Mouse (Mus musculus) neural tube, embryonic 14.5 days (tissue): ENCODE results near the gene Xpnpep1. TPM values are rescaled to one million over a fixed set of nuclear protein-coding genes. Genes with fewer than 3 reads are reported as not detected.

Source experiments
- ATAC-seq: fragments of 200-750 bp; cut with Nextera tagmentation; 2 replicates; pipeline ENCODE4 v1.8.0; 2017; ENCODE audit warnings: low read depth, mild to moderate bottlenecking, moderate TSS enrichment, moderate library complexity
- H3K27ac ChIP-seq: fragments of 300-500 bp; sonication (generic); 2 replicates; pipeline ENCODE4 v1.5.1; 2014; ENCODE audit warnings: low read depth, mild to moderate bottlenecking, control low read depth, low read length, moderate library complexity, mixed read lengths
- H3K27me3 ChIP-seq: fragments of 300-500 bp; sonication (generic); 2 replicates; pipeline ENCODE4 v1.6.1; 2014; ENCODE audit warnings: low read length; ENCODE audit not compliant: control insufficient read depth, insufficient read depth
- H3K36me3 ChIP-seq: fragments of 300-500 bp; sonication (generic); 2 replicates; pipeline ENCODE4 v1.6.1; 2014; ENCODE audit warnings: low read length, mixed read lengths; ENCODE audit not compliant: control insufficient read depth, insufficient read depth
- H3K4me1 ChIP-seq: fragments of 300-500 bp; sonication (generic); 2 replicates; pipeline ENCODE4 v1.6.1; 2014; ENCODE audit warnings: low read length; ENCODE audit not compliant: control insufficient read depth, insufficient read depth
- H3K4me2 ChIP-seq: fragments of 300-500 bp; sonication (generic); 2 replicates; pipeline ENCODE4 v1.6.1; 2014; ENCODE audit warnings: mild to moderate bottlenecking, low read depth, low read length, control low read depth
- H3K4me3 ChIP-seq: fragments of 300-500 bp; sonication (generic); 2 replicates; pipeline ENCODE4 v1.5.1; 2014; ENCODE audit warnings: low read depth, low read length, control low read depth, mixed read lengths
- H3K9ac ChIP-seq: fragments of 300-500 bp; sonication (generic); replicated peaks from 2 replicates; pipeline ENCODE4 v1.6.1; 2014; ENCODE audit warnings: low read depth, mild to moderate bottlenecking, control low read depth, low read length, mixed read lengths
- H3K9me3 ChIP-seq: fragments of 300-500 bp; sonication (generic); 2 replicates; pipeline ENCODE4 v1.6.1; 2016; ENCODE audit warnings: low read length; ENCODE audit not compliant: control insufficient read depth
- WGBS: fragments of 180-500 bp; shearing (Covaris S2); extraction: QIAGEN DNeasy Blood & Tissue Kit; methylation state at CpG from one replicate; pipeline ENCODE4 v1.1.7; 2014; 5-methylcytosine and 5-hydroxymethylcytosine counted together
- polyA plus RNA-seq: library from polyadenylated mRNA; unstranded; fragments of >200 nt; fragmentation: Nextera tagmentation; extraction: Ambion mirVana; gene quantifications from 2 replicates; pipeline ENCODE4 v1.2.1, GENCODE M21; 2014

Xpnpep1 gene
- polyA plus RNA-seq, 1 experiment from 2014 or later: 123 TPM

- H3K27ac ChIP-seq: no peak overlapping the region
- no peak overlapping the region for H3K9ac ChIP-seq
- no peak overlapping the region for H3K4me3 ChIP-seq
- H3K4me1 ChIP-seq: peaks cover 11% of the 10 kb centered on the region
- no peak for ATAC-seq
- no peaks in the 10 kb centered on the region for H3K9me3 ChIP-seq
- no peaks in the 10 kb centered on the region for H3K36me3 ChIP-seq
- H3K4me2 ChIP-seq: no peak overlapping the region
- H3K27me3 ChIP-seq: no peaks in the 10 kb centered on the region
- WGBS: 82% methylated on average over 4 of the region's 4 CpGs
Measured at GRCm38 (mm10) chr19:53041570-53041969, 1.6 kb upstream of the Xpnpep1 start.

- H3K36me3 ChIP-seq: no peaks in the 10 kb centered on the region
- no peak overlapping the region for H3K27ac ChIP-seq
- ATAC-seq: no peak
- no peak overlapping the region for H3K9ac ChIP-seq
- H3K4me1 ChIP-seq: peaks cover 11% of the 10 kb centered on the region
- no peaks in the 10 kb centered on the region for H3K27me3 ChIP-seq
- H3K4me2 ChIP-seq: no peak overlapping the region
- H3K9me3 ChIP-seq: no peaks in the 10 kb centered on the region
- H3K4me3 ChIP-seq: no peak overlapping the region
- WGBS: 78% methylated on average over 5 of the region's 5 CpGs
Measured at GRCm38 (mm10) chr19:53041133-53041510, 1.1 kb upstream of the Xpnpep1 start.

DNA sequence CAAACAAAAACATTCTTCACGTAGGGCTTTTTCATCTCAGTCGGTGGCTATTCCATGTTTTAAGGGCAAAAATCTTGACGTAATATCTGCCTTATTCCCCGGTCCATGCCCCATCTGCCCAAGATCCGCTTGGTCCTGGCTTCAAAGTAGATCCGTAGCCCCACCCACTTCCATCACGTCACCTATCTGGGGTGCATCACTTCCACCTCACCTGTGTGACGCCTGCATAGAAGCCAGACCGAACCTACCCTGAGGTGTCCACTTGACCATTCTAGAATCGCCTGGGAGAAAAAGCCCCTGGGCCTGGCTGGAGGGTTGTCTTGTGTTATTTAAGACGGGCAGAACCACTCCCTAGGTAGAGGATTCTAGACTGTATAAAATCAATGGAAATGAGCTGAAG is 924 bp downstream of the Xpnpep1 start:
- ATAC-seq: peak; percentile 44
- Histone ChIP-seq H3K4me3 (peak overlapping the region; percentile 93), H3K27ac (peak overlapping the region; percentile 87)

GRCm38 (mm10) chr19:53038435-53038938 is 1.5 kb downstream of the Xpnpep1 start:
- H3K4me3 ChIP-seq: peak overlapping the region; percentile 93
- H3K9ac ChIP-seq: peak overlapping the region; percentile 98
- ATAC-seq: peak; percentile 98
- WGBS: under 1% methylated on average over 39 of the region's 39 CpGs
- H3K4me2 ChIP-seq: peak overlapping the region; percentile 92
- H3K36me3 ChIP-seq: no peaks in the 10 kb centered on the region
- peak overlapping the region; percentile 87 for H3K27ac ChIP-seq
- no peaks in the 10 kb centered on the region for H3K9me3 ChIP-seq
- H3K4me1 ChIP-seq: peaks cover 11% of the 10 kb centered on the region
- H3K27me3 ChIP-seq: no peaks in the 10 kb centered on the region

More for the DNA sequence above, 924 bp downstream of the Xpnpep1 start:
- Histone ChIP-seq H3K27me3 (no peaks in the 10 kb centered on the region), H3K36me3 (no peaks in the 10 kb centered on the region), H3K9ac (peak overlapping the region; percentile 98; the same call in 1 of the 2 replicates), H3K9me3 (no peaks in the 10 kb centered on the region), H3K4me2 (peak overlapping the region; percentile 92), H3K4me1 (peaks cover 11% of the 10 kb centered on the region)
- 39% methylated on average over 11 of the region's 11 CpGs for WGBS

- Histone ChIP-seq H3K4me2 (peak overlapping the region; percentile 92), H3K27me3 (no peaks in the 10 kb centered on the region), H3K4me1 (peaks cover 11% of the 10 kb centered on the region), H3K9me3 (no peaks in the 10 kb centered on the region), H3K9ac (peak overlapping the region; percentile 98), H3K27ac (peak overlapping the region; percentile 87), H3K4me3 (peak overlapping the region; percentile 93), H3K36me3 (no peaks in the 10 kb centered on the region)
- 1% methylated on average over 28 of the region's 28 CpGs for WGBS
- ATAC-seq: peak; percentile 78
Measured at GRCm38 (mm10) chr19:53037925-53038419, 2.0 kb downstream of the Xpnpep1 start.

- H3K27me3 ChIP-seq: no peaks in the 10 kb centered on the region
- no peak overlapping the region for H3K4me2 ChIP-seq
- ATAC-seq: no peak
- 0 out of 2 replicates have a peak, but pooled peaks cover 5% of the 10 kb centered on the region for H3K36me3 ChIP-seq
- WGBS: 94% methylated on average over 10 of the region's 10 CpGs
- H3K9ac ChIP-seq: no peak overlapping the region
- peaks cover 11% of the 10 kb centered on the region for H3K4me1 ChIP-seq
- no peak overlapping the region for H3K27ac ChIP-seq
- H3K4me3 ChIP-seq: no peak overlapping the region
- no peaks in the 10 kb centered on the region for H3K9me3 ChIP-seq
Measured at GRCm38 (mm10) chr19:53033159-53033943, 6.7 kb downstream of the Xpnpep1 start.

DNA sequence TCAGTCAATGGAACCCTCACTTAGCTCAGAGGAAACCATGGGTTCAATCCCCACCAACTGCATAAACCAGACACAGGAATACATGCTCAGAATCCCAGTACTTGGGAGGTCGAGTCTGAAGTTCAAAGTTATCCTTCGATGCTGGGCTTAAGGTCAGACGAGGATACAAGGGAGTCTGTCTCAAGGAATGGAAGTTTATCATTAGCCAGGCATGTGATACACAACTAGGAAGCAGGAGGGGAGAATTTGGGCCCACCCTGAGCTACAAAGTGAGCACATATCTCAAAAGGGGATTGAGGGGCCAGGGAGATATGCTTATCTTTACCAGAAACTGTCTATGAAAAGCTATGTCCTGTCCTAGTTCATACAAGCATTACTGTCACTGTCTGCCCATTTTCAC is 7.4 kb downstream of the Xpnpep1 start:
- 0 out of 2 replicates have a peak, but pooled peaks cover 5% of the 10 kb centered on the region for H3K36me3 ChIP-seq
- H3K27ac ChIP-seq: no peak overlapping the region
- WGBS: 82% methylated on average over 3 of the region's 3 CpGs
- H3K4me2 ChIP-seq: no peak overlapping the region
- no peak overlapping the region for H3K4me3 ChIP-seq
- no peak for ATAC-seq
- H3K4me1 ChIP-seq: peaks cover 9% of the 10 kb centered on the region
- no peaks in the 10 kb centered on the region for H3K27me3 ChIP-seq
- H3K9me3 ChIP-seq: no peaks in the 10 kb centered on the region
- H3K9ac ChIP-seq: no peak overlapping the region

GRCm38 (mm10) chr19:53031957-53032371 is 8.1 kb downstream of the Xpnpep1 start:
- no peak for ATAC-seq
- Histone ChIP-seq H3K9me3 (no peaks in the 10 kb centered on the region), H3K4me3 (no peak overlapping the region), H3K27me3 (no peaks in the 10 kb centered on the region), H3K36me3 (0 out of 2 replicates have a peak, but pooled peaks cover 5% of the 10 kb centered on the region), H3K4me2 (no peak overlapping the region), H3K4me1 (peaks cover 2% of the 10 kb centered on the region), H3K27ac (no peak overlapping the region), H3K9ac (no peak overlapping the region)
- 82% methylated on average over 8 of the region's 8 CpGs for WGBS

DNA sequence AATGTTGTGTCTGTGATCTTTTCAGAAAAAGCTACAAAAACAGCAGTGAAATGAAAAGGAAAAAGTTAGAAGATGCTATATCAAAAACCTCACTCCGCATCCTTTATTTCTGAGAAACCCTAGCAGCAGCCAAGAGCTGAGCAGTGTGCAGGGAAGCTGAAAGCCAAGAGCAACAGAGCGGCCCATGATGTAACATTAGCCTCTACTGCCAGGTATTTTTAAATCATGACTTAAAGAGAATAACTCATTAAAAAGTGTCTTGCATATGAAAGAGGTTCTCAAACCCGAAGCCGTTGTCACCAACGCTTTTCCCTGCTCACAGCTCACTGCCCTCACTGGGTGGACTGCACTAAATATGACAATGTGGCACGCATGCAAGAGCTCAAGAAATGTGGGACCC is 9.7 kb downstream of the Xpnpep1 start:
- H3K4me2 ChIP-seq: no peak overlapping the region
- H3K9me3 ChIP-seq: no peaks in the 10 kb centered on the region
- H3K36me3 ChIP-seq: peaks cover 5% of the 10 kb centered on the region; the same call in 1 of the 2 replicates
- no peak overlapping the region for H3K4me3 ChIP-seq
- ATAC-seq: no peak
- H3K27me3 ChIP-seq: no peaks in the 10 kb centered on the region
- H3K27ac ChIP-seq: no peak overlapping the region
- no peak overlapping the region for H3K9ac ChIP-seq
- WGBS: 97% methylated on average over 6 of the region's 6 CpGs
- H3K4me1 ChIP-seq: no peaks in the 10 kb centered on the region
